Mouse (Mus musculus) testis, adult 2 months (tissue): ENCODE data around the gene Tmem147. TPM values are rescaled to one million over a fixed set of nuclear protein-coding genes. Genes with fewer than 3 reads are reported as not detected.

ENCODE experiments used
- H3K27ac ChIP-seq: fragments of 200-500 bp; 2 replicates; pipeline ENCODE4 v1.5.1; 2012; ENCODE audit warnings: low read depth, low read length; ENCODE audit not compliant: control insufficient read depth, insufficient read depth
- H3K27me3 ChIP-seq: fragments of 200-500 bp; 2 replicates; pipeline ENCODE4 v1.6.1; 2012; ENCODE audit warnings: mild to moderate bottlenecking, low read length, moderate library complexity; ENCODE audit not compliant: control insufficient read depth, insufficient read depth
- H3K36me3 ChIP-seq: fragments of 200-500 bp; 2 replicates; pipeline ENCODE4 v1.6.1; 2012; ENCODE audit warnings: mild to moderate bottlenecking, low read length; ENCODE audit not compliant: control insufficient read depth, insufficient read depth
- H3K4me1 ChIP-seq: fragments of 200-500 bp; 2 replicates; pipeline ENCODE4 v1.6.1; 2012; ENCODE audit warnings: low read length; ENCODE audit not compliant: control insufficient read depth, insufficient read depth
- H3K4me3 ChIP-seq: fragments of 200-500 bp; 2 replicates; pipeline ENCODE4 v1.5.1; 2012; ENCODE audit warnings: low read depth, mild to moderate bottlenecking, low read length, moderate library complexity, mixed read lengths; ENCODE audit not compliant: control insufficient read depth
- CTCF ChIP-seq: fragments of 200-500 bp; IDR thresholded peaks from 2 replicates; pipeline ENCODE4 v1.5.1; 2012; ENCODE audit warnings: low read depth, mild to moderate bottlenecking, inconsistent platforms, low read length, moderate library complexity; ENCODE audit not compliant: control insufficient read depth, insufficient read depth, insufficient replicate concordance
- POLR2A ChIP-seq: fragments of 200-500 bp; IDR thresholded peaks from 2 replicates; pipeline ENCODE4 v1.6.1; 2012; ENCODE audit warnings: low read depth, mild to moderate bottlenecking, inconsistent platforms, low read length, moderate library complexity; ENCODE audit not compliant: control insufficient read depth
- polyA plus RNA-seq: library from polyadenylated mRNA; depleted of rRNA; stranded (reverse); fragments of >200 nt; gene quantifications from 2 replicates; pipeline ENCODE4 v1.2.3, GENCODE M21; 2012; rRNA removed

Tmem147 gene
- polyA plus RNA-seq, 1 experiment: 171 TPM

DNA sequence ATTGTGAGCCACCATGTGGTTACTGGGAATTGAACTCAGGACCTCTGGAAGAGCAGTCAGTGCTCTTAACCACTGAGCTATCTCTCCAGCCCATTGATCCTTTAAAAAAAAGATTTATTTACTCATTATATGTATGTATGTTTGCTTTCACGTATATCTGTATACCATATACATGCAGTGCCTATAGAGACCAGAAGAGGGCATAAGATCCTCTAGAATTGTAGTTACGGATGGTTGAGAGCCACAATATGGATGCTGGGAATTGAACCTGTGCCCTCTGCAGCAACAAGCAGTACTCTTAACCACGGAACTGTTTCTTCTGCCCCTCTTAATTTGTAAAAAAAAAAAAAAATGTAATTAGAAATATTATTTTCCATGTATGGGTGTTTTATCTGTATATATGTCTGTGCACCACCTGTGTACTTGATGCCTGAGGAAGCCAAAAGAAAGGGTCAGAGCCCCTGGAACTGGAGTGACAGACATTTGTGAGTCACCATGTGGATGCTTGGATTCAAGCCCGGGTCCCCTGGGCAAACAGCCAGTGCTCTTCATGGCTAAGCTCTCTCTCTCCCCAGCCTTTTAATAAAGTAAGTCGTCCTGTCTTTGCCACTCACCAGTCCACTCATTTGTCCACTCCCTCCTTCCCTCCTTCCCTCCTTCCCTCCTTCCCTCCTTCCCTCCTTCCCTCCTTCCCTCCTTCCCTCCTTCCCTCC is 50.9 kb downstream of the Tmem147 start:
- TF ChIP-seq POLR2A (no peak), CTCF (no peak)
- H3K4me3 ChIP-seq: no peak overlapping the region
- H3K4me1 ChIP-seq: no peaks in the 10 kb centered on the region
- no peak overlapping the region for H3K27ac ChIP-seq
- no peaks in the 10 kb centered on the region for H3K36me3 ChIP-seq
- no peaks in the 10 kb centered on the region for H3K27me3 ChIP-seq

Other genes with a start within 250 kb of the Tmem147 start
- 0.10 TPM in 1 of 2 replicates, not detected in the other for gene Prodh2, start 235.9 kb downstream of the Tmem147 start, polyA plus RNA-seq
- gene Arhgap33, start 194.5 kb downstream of the Tmem147 start, polyA plus RNA-seq: 136 TPM in 2 replicates
- 74.3 and 82.9 TPM in 2 replicates for gene Hspb6, start 177.4 kb downstream of the Tmem147 start, polyA plus RNA-seq
- 33.9 and 37.5 TPM in 2 replicates for gene Proser3, start 177.2 kb downstream of the Tmem147 start, polyA plus RNA-seq
- gene Lin37, start 169.7 kb downstream of the Tmem147 start, polyA plus RNA-seq: 39.9 and 47.0 TPM in 2 replicates
- 51.9 and 52.2 TPM in 2 replicates for gene U2af1l4, start 166.2 kb downstream of the Tmem147 start, polyA plus RNA-seq
- gene Gm49396, start 166.2 kb downstream of the Tmem147 start, polyA plus RNA-seq: 0.58 and 0.80 TPM in 2 replicates
- gene Psenen, start 165.9 kb downstream of the Tmem147 start, polyA plus RNA-seq: 147 and 167 TPM in 2 replicates
- 0.80 and 1.0 TPM in 2 replicates for gene Igflr1, start 164.1 kb downstream of the Tmem147 start, polyA plus RNA-seq
- gene Kmt2b, start 140.8 kb downstream of the Tmem147 start, polyA plus RNA-seq: 56.1 and 61.0 TPM in 2 replicates
- gene Zbtb32, start 130.6 kb downstream of the Tmem147 start, polyA plus RNA-seq: 180 and 203 TPM in 2 replicates
- 6.5 TPM in 2 replicates for gene Upk1a, start 116.7 kb downstream of the Tmem147 start, polyA plus RNA-seq
- 51.8 and 74.9 TPM in 2 replicates for gene Cox6b1, start 103.4 kb downstream of the Tmem147 start, polyA plus RNA-seq
- 7.9 and 8.4 TPM in 2 replicates for gene Etv2, start 93.7 kb downstream of the Tmem147 start, polyA plus RNA-seq
- 27.1 and 33.0 TPM in 2 replicates for gene Rbm42, start 79.2 kb downstream of the Tmem147 start, polyA plus RNA-seq
- gene Haus5, start 64.5 kb downstream of the Tmem147 start, polyA plus RNA-seq: 21.1 and 22.4 TPM in 2 replicates
- 142 and 177 TPM in 2 replicates for gene Pmis2, start 57.9 kb downstream of the Tmem147 start, polyA plus RNA-seq
- gene 2200002J24Rik, start 30.6 kb downstream of the Tmem147 start, polyA plus RNA-seq: 88.8 and 103 TPM in 2 replicates
- 2.7 TPM in 2 replicates for gene Atp4a, start 17.3 kb downstream of the Tmem147 start, polyA plus RNA-seq
- gene Gapdhs, start 14.1 kb upstream of the Tmem147 start, polyA plus RNA-seq: 4,298 and 4,420 TPM in 2 replicates
- 4.6 and 4.7 TPM in 2 replicates for gene Sbsn, start 21.9 kb upstream of the Tmem147 start, polyA plus RNA-seq
- 7.1 and 9.2 TPM in 2 replicates for gene Dmkn, start 34.2 kb upstream of the Tmem147 start, polyA plus RNA-seq
- 0.41 TPM in 1 of 2 replicates, not detected in the other for gene Krtdap, start 58.4 kb upstream of the Tmem147 start, polyA plus RNA-seq
- gene Ffar2, start 94.2 kb upstream of the Tmem147 start, polyA plus RNA-seq: 0.09 and 0.14 TPM in 2 replicates
- not detected in 2 replicates for gene Ffar3, start 126.6 kb upstream of the Tmem147 start, polyA plus RNA-seq
- 0.55 and 0.62 TPM in 2 replicates for gene Ffar1, start 132.0 kb upstream of the Tmem147 start, polyA plus RNA-seq
- gene Cd22, start 150.8 kb upstream of the Tmem147 start, polyA plus RNA-seq: 0.08 and 0.41 TPM in 2 replicates
- 18.2 and 21.3 TPM in 2 replicates for gene Mag, start 185.3 kb upstream of the Tmem147 start, polyA plus RNA-seq
- 0.38 and 1.5 TPM in 2 replicates for gene Hamp2, start 195.1 kb upstream of the Tmem147 start, polyA plus RNA-seq
- gene Hamp, start 214.5 kb upstream of the Tmem147 start, polyA plus RNA-seq: not detected in 2 replicates
- 27.0 and 31.3 TPM in 2 replicates for gene Usf2, start 227.3 kb upstream of the Tmem147 start, polyA plus RNA-seq
- gene Lsr, start 243.9 kb upstream of the Tmem147 start, polyA plus RNA-seq: 24.4 and 30.2 TPM in 2 replicates
- 524 and 525 TPM in 2 replicates for gene Fam187b, start 244.2 kb upstream of the Tmem147 start, polyA plus RNA-seq